Mouse (Mus musculus): ENCODE data around the gene Cmss1. TPM values are rescaled to one million over a fixed set of nuclear protein-coding genes. Genes with fewer than 3 reads are reported as not detected.
A peak's percentile ranks its signal among the peaks of the same experiment; 100 is the strongest.

The Cmss1 gene
- polyA plus RNA-seq, 1 experiment: 26.5 TPM

GRCm38 (mm10) chr16:57336770-57337423, 269.8 kb downstream of the Cmss1 start:
- no peak overlapping the region for H3K4me3 ChIP-seq
- TF ChIP-seq MYOD1 (IDR thresholded peaks at IDR 0.05; ENCODE audit: control insufficient read depth in 1 of 3, insufficient read length in 2 of 3, low read depth in 2 of 3): no peak
- TF ChIP-seq POLR2AphosphoS2 (IDR thresholded peaks at IDR 0.05; ENCODE audit: insufficient read length, low read depth): no peak
- TF ChIP-seq E2F4 (IDR thresholded peaks at IDR 0.05; ENCODE audit: insufficient read depth): no peak
- H3K4me2 ChIP-seq (ENCODE audit: low read depth): peak overlapping the region; percentile 21

GRCm38 (mm10) chr16:57332301-57332700, 274.4 kb downstream of the Cmss1 start:
- Histone ChIP-seq H3K36me3 (ENCODE audit: control insufficient read depth, insufficient read depth) (no peaks in the 10 kb centered on the region), H3K4me2 (ENCODE audit: low read depth) (no peak overlapping the region), H3K79me2 (ENCODE audit: control insufficient read depth, insufficient read depth) (no peaks in the 10 kb centered on the region), H3K4me3 (no peak overlapping the region), H3ac (ENCODE audit: control insufficient read depth, insufficient read length) (no peak overlapping the region), H3K27me3 (ENCODE audit: control insufficient read depth, insufficient read depth, insufficient read length) (no peaks in the 10 kb centered on the region)
- TF ChIP-seq TCF12 (IDR thresholded peaks at IDR 0.05; ENCODE audit: insufficient read depth, poor library complexity, severe bottlenecking) (no peak), MYOG (IDR thresholded peaks at IDR 0.05; ENCODE audit: control insufficient read depth in 1 of 3, insufficient read depth in 1 of 3, insufficient read length in 2 of 3, low read depth in 2 of 3) (no peak), MAX (IDR thresholded peaks at IDR 0.05; ENCODE audit: low read depth) (no peak), REST (IDR thresholded peaks at IDR 0.05; ENCODE audit: insufficient read depth, insufficient read length) (no peak), USF1 (IDR thresholded peaks at IDR 0.05; ENCODE audit: low read depth) (no peak), POLR2A (IDR thresholded peaks at IDR 0.05; ENCODE audit: insufficient read length, low read depth) (no peak), E2F4 (IDR thresholded peaks at IDR 0.05; ENCODE audit: insufficient read depth) (no peak), SRF (IDR thresholded peaks at IDR 0.05; ENCODE audit: control insufficient read depth, insufficient read length, low read depth) (no peak), CEBPB (IDR thresholded peaks at IDR 0.05; ENCODE audit: insufficient read depth, poor library complexity, severe bottlenecking) (no peak), MYOD1 (IDR thresholded peaks at IDR 0.05; ENCODE audit: control insufficient read depth in 1 of 3, insufficient read length in 2 of 3, low read depth in 2 of 3) (no peak), POLR2AphosphoS2 (IDR thresholded peaks at IDR 0.05; ENCODE audit: insufficient read length, low read depth) (no peak), TCF3 (IDR thresholded peaks at IDR 0.05; ENCODE audit: insufficient read length, low read depth) (no peak)

More at GRCm38 (mm10) chr16:57336770-57337423, 269.8 kb downstream of the Cmss1 start:
- Histone ChIP-seq H3K79me2 (ENCODE audit: control insufficient read depth, insufficient read depth) (no peaks in the 10 kb centered on the region), H3K27me3 (ENCODE audit: control insufficient read depth, insufficient read depth, insufficient read length) (no peaks in the 10 kb centered on the region), H3ac (ENCODE audit: control insufficient read depth, insufficient read length) (no peak overlapping the region), H3K36me3 (ENCODE audit: control insufficient read depth, insufficient read depth) (no peaks in the 10 kb centered on the region)

GRCm38 (mm10) chr16:57330111-57330510, 276.6 kb downstream of the Cmss1 start:
- TF ChIP-seq MAX (IDR thresholded peaks at IDR 0.05; ENCODE audit: low read depth) (no peak), MYOG (IDR thresholded peaks at IDR 0.05; ENCODE audit: control insufficient read depth in 1 of 3, insufficient read depth in 1 of 3, insufficient read length in 2 of 3, low read depth in 2 of 3) (no peak), REST (IDR thresholded peaks at IDR 0.05; ENCODE audit: insufficient read depth, insufficient read length) (no peak), E2F4 (IDR thresholded peaks at IDR 0.05; ENCODE audit: insufficient read depth) (no peak), TCF12 (IDR thresholded peaks at IDR 0.05; ENCODE audit: insufficient read depth, poor library complexity, severe bottlenecking) (no peak), SRF (IDR thresholded peaks at IDR 0.05; ENCODE audit: control insufficient read depth, insufficient read length, low read depth) (no peak), POLR2A (IDR thresholded peaks at IDR 0.05; ENCODE audit: insufficient read length, low read depth) (no peak), MYOD1 (IDR thresholded peaks at IDR 0.05; ENCODE audit: control insufficient read depth in 1 of 3, insufficient read length in 2 of 3, low read depth in 2 of 3) (no peak), TCF3 (IDR thresholded peaks at IDR 0.05; ENCODE audit: insufficient read length, low read depth) (no peak), POLR2AphosphoS2 (IDR thresholded peaks at IDR 0.05; ENCODE audit: insufficient read length, low read depth) (no peak), USF1 (IDR thresholded peaks at IDR 0.05; ENCODE audit: low read depth) (no peak), CEBPB (IDR thresholded peaks at IDR 0.05; ENCODE audit: insufficient read depth, poor library complexity, severe bottlenecking) (no peak)
- H3K36me3 ChIP-seq (ENCODE audit: control insufficient read depth, insufficient read depth): no peaks in the 10 kb centered on the region
- no peaks in the 10 kb centered on the region for H3K79me2 ChIP-seq (ENCODE audit: control insufficient read depth, insufficient read depth)
- no peak overlapping the region for H3K4me3 ChIP-seq
- H3K4me2 ChIP-seq (ENCODE audit: low read depth): no peak overlapping the region
- H3ac ChIP-seq (ENCODE audit: control insufficient read depth, insufficient read length): no peak overlapping the region
- H3K27me3 ChIP-seq (ENCODE audit: control insufficient read depth, insufficient read depth, insufficient read length): no peaks in the 10 kb centered on the region

- Histone ChIP-seq H3K4me3 (no peak overlapping the region), H3ac (ENCODE audit: control insufficient read depth, insufficient read length) (no peak overlapping the region), H3K36me3 (ENCODE audit: control insufficient read depth, insufficient read depth) (no peaks in the 10 kb centered on the region), H3K4me2 (ENCODE audit: low read depth) (no peak overlapping the region), H3K79me2 (ENCODE audit: control insufficient read depth, insufficient read depth) (no peaks in the 10 kb centered on the region), H3K27me3 (ENCODE audit: control insufficient read depth, insufficient read depth, insufficient read length) (no peaks in the 10 kb centered on the region)
- TF ChIP-seq TCF3 (IDR thresholded peaks at IDR 0.05; ENCODE audit: insufficient read length, low read depth): no peak
- TF ChIP-seq USF1 (IDR thresholded peaks at IDR 0.05; ENCODE audit: low read depth): no peak
- no peak for TF ChIP-seq POLR2AphosphoS2 (IDR thresholded peaks at IDR 0.05; ENCODE audit: insufficient read length, low read depth)
- TF ChIP-seq REST (IDR thresholded peaks at IDR 0.05; ENCODE audit: insufficient read depth, insufficient read length): no peak
- TF ChIP-seq POLR2A (IDR thresholded peaks at IDR 0.05; ENCODE audit: insufficient read length, low read depth): no peak
- TF ChIP-seq E2F4 (IDR thresholded peaks at IDR 0.05; ENCODE audit: insufficient read depth): no peak
- no peak for TF ChIP-seq MYOG (IDR thresholded peaks at IDR 0.05; ENCODE audit: control insufficient read depth in 1 of 3, insufficient read depth in 1 of 3, insufficient read length in 2 of 3, low read depth in 2 of 3)
- TF ChIP-seq SRF (IDR thresholded peaks at IDR 0.05; ENCODE audit: control insufficient read depth, insufficient read length, low read depth): no peak
- no peak for TF ChIP-seq MAX (IDR thresholded peaks at IDR 0.05; ENCODE audit: low read depth)
- no peak for TF ChIP-seq MYOD1 (IDR thresholded peaks at IDR 0.05; ENCODE audit: control insufficient read depth in 1 of 3, insufficient read length in 2 of 3, low read depth in 2 of 3)
Measured at GRCm38 (mm10) chr16:57329028-57329427, 277.6 kb downstream of the Cmss1 start.

GRCm38 (mm10) chr16:57326996-57327395, 279.7 kb downstream of the Cmss1 start:
- Histone ChIP-seq H3K27me3 (ENCODE audit: control insufficient read depth, insufficient read depth, insufficient read length) (no peaks in the 10 kb centered on the region), H3K4me2 (ENCODE audit: low read depth) (no peak overlapping the region), H3K4me3 (no peak overlapping the region), H3K79me2 (ENCODE audit: control insufficient read depth, insufficient read depth) (no peaks in the 10 kb centered on the region), H3K36me3 (ENCODE audit: control insufficient read depth, insufficient read depth) (no peaks in the 10 kb centered on the region), H3ac (ENCODE audit: control insufficient read depth, insufficient read length) (no peak overlapping the region)
- TF ChIP-seq E2F4 (IDR thresholded peaks at IDR 0.05; ENCODE audit: insufficient read depth) (no peak), TCF3 (IDR thresholded peaks at IDR 0.05; ENCODE audit: insufficient read length, low read depth) (no peak), POLR2AphosphoS2 (IDR thresholded peaks at IDR 0.05; ENCODE audit: insufficient read length, low read depth) (no peak), REST (IDR thresholded peaks at IDR 0.05; ENCODE audit: insufficient read depth, insufficient read length) (no peak), POLR2A (IDR thresholded peaks at IDR 0.05; ENCODE audit: insufficient read length, low read depth) (no peak), SRF (IDR thresholded peaks at IDR 0.05; ENCODE audit: control insufficient read depth, insufficient read length, low read depth) (no peak), TCF12 (IDR thresholded peaks at IDR 0.05; ENCODE audit: insufficient read depth, poor library complexity, severe bottlenecking) (no peak), USF1 (IDR thresholded peaks at IDR 0.05; ENCODE audit: low read depth) (no peak), MYOG (IDR thresholded peaks at IDR 0.05; ENCODE audit: control insufficient read depth in 1 of 3, insufficient read depth in 1 of 3, insufficient read length in 2 of 3, low read depth in 2 of 3) (no peak), MAX (IDR thresholded peaks at IDR 0.05; ENCODE audit: low read depth) (no peak), CEBPB (IDR thresholded peaks at IDR 0.05; ENCODE audit: insufficient read depth, poor library complexity, severe bottlenecking) (no peak), MYOD1 (IDR thresholded peaks at IDR 0.05; ENCODE audit: control insufficient read depth in 1 of 3, insufficient read length in 2 of 3, low read depth in 2 of 3) (no peak)

Measured in myocyte (in vitro differentiated cells).